Mouse (Mus musculus) kidney, embryonic 15.5 days (tissue): ENCODE measurements around the gene Cdk8. TPM values are rescaled to one million over a fixed set of nuclear protein-coding genes. Genes with fewer than 3 reads are reported as not detected.
A peak's percentile ranks its signal among the peaks of the same experiment; 100 is the strongest.

ENCODE experiments used
- ATAC-seq: fragments of 200-750 bp; cut with Nextera tagmentation; replicated peaks from 2 replicates; pipeline ENCODE4 v1.8.0; 2017; ENCODE audit warnings: moderate TSS enrichment; ENCODE audit not compliant: low FRiP score
- H3K27ac ChIP-seq: fragments of 300-500 bp; sonication (generic); 2 replicates; pipeline ENCODE4 v1.5.1; 2015; ENCODE audit warnings: mild to moderate bottlenecking, inconsistent platforms
- H3K27me3 ChIP-seq: fragments of 300-500 bp; sonication (generic); 2 replicates; pipeline ENCODE4 v1.6.1; 2015; ENCODE audit warnings: inconsistent platforms
- H3K36me3 ChIP-seq: fragments of 300-500 bp; sonication (generic); 2 replicates; pipeline ENCODE4 v1.6.1; 2015; ENCODE audit warnings: inconsistent platforms
- H3K4me1 ChIP-seq: fragments of 300-500 bp; sonication (generic); 2 replicates; pipeline ENCODE4 v1.6.1; 2015; ENCODE audit warnings: inconsistent platforms
- H3K4me2 ChIP-seq: fragments of 300-500 bp; sonication (generic); 2 replicates; pipeline ENCODE4 v1.6.1; 2015; ENCODE audit warnings: moderate library complexity, mild to moderate bottlenecking, inconsistent platforms
- H3K4me3 ChIP-seq: fragments of 300-500 bp; sonication (generic); replicated peaks from 2 replicates; pipeline ENCODE4 v1.5.1; 2015; ENCODE audit warnings: mild to moderate bottlenecking, inconsistent platforms
- H3K9ac ChIP-seq: fragments of 300-500 bp; sonication (generic); 2 replicates; pipeline ENCODE4 v1.6.1; 2015; ENCODE audit warnings: mild to moderate bottlenecking, inconsistent platforms
- H3K9me3 ChIP-seq: fragments of 300-500 bp; sonication (generic); replicated peaks from 2 replicates; pipeline ENCODE4 v1.6.1; 2016; ENCODE audit warnings: inconsistent platforms
- WGBS: fragments of 180-500 bp; shearing (Covaris S2); methylation state at CpG from one replicate; pipeline ENCODE4 v1.1.7; 2015; ENCODE audit warnings: mixed read lengths; 5-methylcytosine and 5-hydroxymethylcytosine counted together
- polyA plus RNA-seq: library from polyadenylated mRNA; unstranded; fragments of >200 nt; fragmentation: Nextera tagmentation; extraction: Ambion mirVana; gene quantifications from 2 replicates; pipeline ENCODE4 v1.2.1, GENCODE M21; 2015

Gene Cdk8
- polyA plus RNA-seq, 1 experiment from 2014 or later: 19.0 TPM

- Histone ChIP-seq H3K9me3 (no peaks in the 10 kb centered on the region), H3K27ac (no peak overlapping the region), H3K27me3 (no peaks in the 10 kb centered on the region), H3K4me3 (no peak overlapping the region), H3K36me3 (no peaks in the 10 kb centered on the region), H3K4me1 (peaks cover 55% of the 10 kb centered on the region), H3K9ac (no peak overlapping the region), H3K4me2 (no peak overlapping the region)
- ATAC-seq: peak; percentile 50; the same call in 1 of the 2 replicates
- WGBS: 87% methylated on average over 2 of the region's 2 CpGs
Observed at GRCm38 (mm10) chr5:146240771-146241170, 9.7 kb downstream of the Cdk8 start.

GRCm38 (mm10) chr5:146241202-146241601, 10.2 kb downstream of the Cdk8 start:
- Histone ChIP-seq H3K27ac (no peak overlapping the region), H3K27me3 (no peaks in the 10 kb centered on the region), H3K9ac (no peak overlapping the region), H3K4me3 (no peak overlapping the region), H3K36me3 (no peaks in the 10 kb centered on the region), H3K9me3 (no peaks in the 10 kb centered on the region), H3K4me2 (no peak overlapping the region), H3K4me1 (peaks cover 51% of the 10 kb centered on the region)
- ATAC-seq: no peak
- 87% methylated on average over 3 of the region's 3 CpGs for WGBS

- Histone ChIP-seq H3K4me3 (no peak overlapping the region), H3K4me2 (no peak overlapping the region), H3K4me1 (peaks cover 18% of the 10 kb centered on the region), H3K9ac (no peak overlapping the region), H3K27ac (no peak overlapping the region), H3K9me3 (no peaks in the 10 kb centered on the region), H3K36me3 (0 out of 2 replicates have a peak, but pooled peaks cover 4% of the 10 kb centered on the region), H3K27me3 (no peaks in the 10 kb centered on the region)
- 91% methylated on average over 4 of the region's 4 CpGs for WGBS
- no peak for ATAC-seq
Observed at GRCm38 (mm10) chr5:146245193-146245592, 14.2 kb downstream of the Cdk8 start.

GRCm38 (mm10) chr5:146245646-146246370, 14.8 kb downstream of the Cdk8 start:
- Histone ChIP-seq H3K9me3 (no peaks in the 10 kb centered on the region), H3K36me3 (0 out of 2 replicates have a peak, but pooled peaks cover 4% of the 10 kb centered on the region), H3K27ac (no peak overlapping the region), H3K4me3 (no peak overlapping the region), H3K4me1 (peaks cover 13% of the 10 kb centered on the region), H3K9ac (no peak overlapping the region), H3K4me2 (no peak overlapping the region), H3K27me3 (no peaks in the 10 kb centered on the region)
- ATAC-seq: no peak
- WGBS: 91% methylated on average over 7 of the region's 7 CpGs

- WGBS: 96% methylated on average over 1 of the region's 1 CpGs
- Histone ChIP-seq H3K27me3 (no peaks in the 10 kb centered on the region), H3K4me2 (no peak overlapping the region), H3K9ac (no peak overlapping the region), H3K36me3 (0 out of 2 replicates have a peak, but pooled peaks cover 4% of the 10 kb centered on the region), H3K4me3 (no peak overlapping the region), H3K9me3 (no peaks in the 10 kb centered on the region), H3K27ac (no peak overlapping the region), H3K4me1 (peaks cover 12% of the 10 kb centered on the region)
- no peak for ATAC-seq
Observed at GRCm38 (mm10) chr5:146246386-146246785, 15.4 kb downstream of the Cdk8 start.

GRCm38 (mm10) chr5:146247709-146248108, 16.7 kb downstream of the Cdk8 start:
- no peak for ATAC-seq
- Histone ChIP-seq H3K4me1 (peaks cover 12% of the 10 kb centered on the region), H3K27ac (no peak overlapping the region), H3K9me3 (no peaks in the 10 kb centered on the region), H3K4me2 (no peak overlapping the region), H3K4me3 (no peak overlapping the region), H3K27me3 (no peaks in the 10 kb centered on the region), H3K9ac (no peak overlapping the region), H3K36me3 (0 out of 2 replicates have a peak, but pooled peaks cover 4% of the 10 kb centered on the region)
- WGBS: 73% methylated on average over 5 of the region's 5 CpGs

GRCm38 (mm10) chr5:146248746-146249145, 17.7 kb downstream of the Cdk8 start:
- peaks cover 3% of the 10 kb centered on the region; the same call in 1 of the 2 replicates for H3K4me1 ChIP-seq
- H3K9me3 ChIP-seq: no peaks in the 10 kb centered on the region
- H3K27me3 ChIP-seq: no peaks in the 10 kb centered on the region
- no peak overlapping the region for H3K4me2 ChIP-seq
- H3K36me3 ChIP-seq: 0 out of 2 replicates have a peak, but pooled peaks cover 4% of the 10 kb centered on the region
- ATAC-seq: no peak
- no peak overlapping the region for H3K9ac ChIP-seq
- 83% methylated on average over 10 of the region's 10 CpGs for WGBS
- no peak overlapping the region for H3K4me3 ChIP-seq
- no peak overlapping the region for H3K27ac ChIP-seq

GRCm38 (mm10) chr5:146250369-146251075, 19.5 kb downstream of the Cdk8 start:
- peak; percentile 83; the same call in 1 of the 2 replicates for ATAC-seq
- peaks cover 3% of the 10 kb centered on the region; the same call in 1 of the 2 replicates for H3K4me1 ChIP-seq
- no peak overlapping the region for H3K4me2 ChIP-seq
- no peaks in the 10 kb centered on the region for H3K9me3 ChIP-seq
- H3K27ac ChIP-seq: no peak overlapping the region
- WGBS: 91% methylated on average over 12 of the region's 12 CpGs
- H3K36me3 ChIP-seq: 0 out of 2 replicates have a peak, but pooled peaks cover 4% of the 10 kb centered on the region
- no peak overlapping the region for H3K9ac ChIP-seq
- no peak overlapping the region for H3K4me3 ChIP-seq
- H3K27me3 ChIP-seq: no peaks in the 10 kb centered on the region

GRCm38 (mm10) chr5:146251663-146252429, 20.8 kb downstream of the Cdk8 start:
- Histone ChIP-seq H3K9me3 (no peaks in the 10 kb centered on the region), H3K27me3 (no peaks in the 10 kb centered on the region), H3K4me2 (no peak overlapping the region), H3K4me3 (no peak overlapping the region), H3K4me1 (peaks cover 3% of the 10 kb centered on the region; the same call in 1 of the 2 replicates), H3K27ac (no peak overlapping the region), H3K36me3 (0 out of 2 replicates have a peak, but pooled peaks cover 4% of the 10 kb centered on the region), H3K9ac (no peak overlapping the region)
- no peak for ATAC-seq
- 90% methylated on average over 5 of the region's 5 CpGs for WGBS

GRCm38 (mm10) chr5:146253644-146254043, 22.6 kb downstream of the Cdk8 start:
- Histone ChIP-seq H3K9ac (no peak overlapping the region), H3K36me3 (peaks cover 9% of the 10 kb centered on the region), H3K9me3 (no peaks in the 10 kb centered on the region; the same call in 1 of the 2 replicates), H3K4me1 (0 out of 2 replicates have a peak, but pooled peaks cover 2% of the 10 kb centered on the region), H3K27ac (no peak overlapping the region), H3K4me2 (no peak overlapping the region), H3K27me3 (no peaks in the 10 kb centered on the region), H3K4me3 (no peak overlapping the region)
- 81% methylated on average over 5 of the region's 5 CpGs for WGBS
- ATAC-seq: no peak

GRCm38 (mm10) chr5:146260003-146260402, 29.0 kb downstream of the Cdk8 start:
- ATAC-seq: no peak
- H3K9ac ChIP-seq: no peak overlapping the region
- no peaks in the 10 kb centered on the region for H3K27me3 ChIP-seq
- H3K9me3 ChIP-seq: no peaks in the 10 kb centered on the region; the same call in 1 of the 2 replicates
- WGBS: 65% methylated on average over 9 of the region's 9 CpGs
- H3K4me2 ChIP-seq: no peak overlapping the region
- no peak overlapping the region for H3K4me3 ChIP-seq
- H3K36me3 ChIP-seq: peaks cover 27% of the 10 kb centered on the region
- H3K27ac ChIP-seq: no peak overlapping the region
- no peaks in the 10 kb centered on the region for H3K4me1 ChIP-seq
